Mouse (Mus musculus) large intestine, adult 2 months (tissue): ENCODE data around the gene Ddx23. TPM values are rescaled to one million over a fixed set of nuclear protein-coding genes. Genes with fewer than 3 reads are reported as not detected.

Experiments
- DNase-seq: peaks from one replicate; pipeline ENCODE4 v3.0.0-alpha.2; 2012; ENCODE audit warnings: low read depth, low spot score
- WGBS: fragments of 180-500 bp; shearing (Covaris S2); methylation state at CpG from one replicate; pipeline ENCODE4 v1.1.7; 2018; 5-methylcytosine and 5-hydroxymethylcytosine counted together
- polyA plus RNA-seq: library from polyadenylated mRNA; depleted of rRNA; stranded (reverse); fragments of >200 nt; gene quantifications from 2 replicates; pipeline ENCODE4 v1.2.3, GENCODE M21; 2012

The Ddx23 gene
- polyA plus RNA-seq, 1 experiment = 25.0 TPM

GRCm38 (mm10) chr15:98635291-98635841 is 27.3 kb downstream of the Ddx23 start:
- no peak for DNase-seq
- WGBS = 30% methylated on average over 21 of the region's 21 CpGs

- WGBS = under 1% methylated on average over 65 of the region's 65 CpGs
- no peak for DNase-seq
Observed at GRCm38 (mm10) chr15:98634541-98635081, 28.1 kb downstream of the Ddx23 start.

DNA sequence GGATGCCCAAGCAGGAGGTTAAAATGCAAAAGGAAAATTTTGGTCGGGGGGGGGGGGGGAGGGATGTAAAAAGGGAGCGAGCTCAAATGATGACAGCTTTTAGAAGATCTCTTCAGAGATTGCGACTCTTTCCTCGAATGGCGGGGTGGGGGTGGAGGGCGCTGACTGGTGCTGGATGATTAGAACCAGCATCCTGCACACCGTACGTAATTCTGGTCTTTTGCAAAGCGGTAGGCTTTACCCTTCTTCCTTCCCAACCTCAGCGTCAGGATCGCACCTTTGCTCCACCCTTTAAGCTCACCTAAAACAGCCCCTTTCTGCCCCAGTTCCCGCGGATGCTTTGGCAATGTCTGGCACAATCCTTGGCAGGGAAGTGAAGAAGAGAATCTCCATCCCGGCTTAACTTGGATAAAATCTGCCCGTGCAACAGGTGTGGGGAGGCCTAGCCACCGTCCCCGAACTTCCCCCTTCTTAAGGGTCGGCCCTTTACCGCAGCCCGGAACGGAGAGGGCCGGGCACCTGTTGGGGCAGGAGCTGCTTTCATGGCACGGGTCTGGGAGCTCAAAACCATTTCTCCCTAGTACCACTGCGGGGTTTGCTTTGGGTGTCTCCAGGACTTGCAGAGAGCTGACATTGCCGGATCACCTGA is 28.7 kb downstream of the Ddx23 start:
- DNase-seq = no peak
- 3% methylated on average over 25 of the region's 25 CpGs for WGBS

DNA sequence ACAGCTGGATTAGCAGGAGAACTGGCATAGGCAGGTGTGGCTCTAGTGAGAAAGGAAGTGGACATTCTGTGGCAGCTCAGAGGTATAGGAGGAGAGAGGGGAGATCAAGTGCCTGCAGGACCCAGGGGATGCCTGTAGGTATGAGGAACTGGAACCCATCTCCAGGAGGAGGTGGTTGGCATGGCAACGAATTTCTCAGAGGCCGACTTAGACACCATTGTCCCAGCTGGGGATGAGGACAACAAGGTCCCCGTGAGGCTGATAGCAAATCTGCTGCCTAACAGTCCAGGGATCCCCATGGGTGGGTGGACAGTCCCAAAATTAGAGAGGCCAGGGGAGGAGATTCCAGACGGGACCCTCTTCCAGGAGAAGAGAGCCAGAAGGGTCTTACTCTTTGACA is 29.8 kb downstream of the Ddx23 start:
- WGBS = 11% methylated on average over 4 of the region's 4 CpGs

GRCm38 (mm10) chr15:98632107-98632744 is 30.5 kb downstream of the Ddx23 start:
- WGBS = under 1% methylated on average over 25 of the region's 25 CpGs

More for the DNA sequence above, 29.8 kb downstream of the Ddx23 start:
- no peak for DNase-seq

GRCm38 (mm10) chr15:98631493-98631892 is 31.2 kb downstream of the Ddx23 start:
- WGBS = under 1% methylated on average over 18 of the region's 18 CpGs
- DNase-seq = no peak

More at GRCm38 (mm10) chr15:98632107-98632744, 30.5 kb downstream of the Ddx23 start:
- DNase-seq = no peak

GRCm38 (mm10) chr15:98630540-98630939 is 32.2 kb downstream of the Ddx23 start, which contains the start of gene Cacnb3:
Gene Cacnb3 (plus strand): TSS chr15:98630840.
- no peak for DNase-seq
- 63% methylated on average over 4 of the region's 4 CpGs for WGBS

GRCm38 (mm10) chr15:98629464-98629863 is 33.2 kb downstream of the Ddx23 start:
- 71% methylated on average over 6 of the region's 6 CpGs for WGBS

DNA sequence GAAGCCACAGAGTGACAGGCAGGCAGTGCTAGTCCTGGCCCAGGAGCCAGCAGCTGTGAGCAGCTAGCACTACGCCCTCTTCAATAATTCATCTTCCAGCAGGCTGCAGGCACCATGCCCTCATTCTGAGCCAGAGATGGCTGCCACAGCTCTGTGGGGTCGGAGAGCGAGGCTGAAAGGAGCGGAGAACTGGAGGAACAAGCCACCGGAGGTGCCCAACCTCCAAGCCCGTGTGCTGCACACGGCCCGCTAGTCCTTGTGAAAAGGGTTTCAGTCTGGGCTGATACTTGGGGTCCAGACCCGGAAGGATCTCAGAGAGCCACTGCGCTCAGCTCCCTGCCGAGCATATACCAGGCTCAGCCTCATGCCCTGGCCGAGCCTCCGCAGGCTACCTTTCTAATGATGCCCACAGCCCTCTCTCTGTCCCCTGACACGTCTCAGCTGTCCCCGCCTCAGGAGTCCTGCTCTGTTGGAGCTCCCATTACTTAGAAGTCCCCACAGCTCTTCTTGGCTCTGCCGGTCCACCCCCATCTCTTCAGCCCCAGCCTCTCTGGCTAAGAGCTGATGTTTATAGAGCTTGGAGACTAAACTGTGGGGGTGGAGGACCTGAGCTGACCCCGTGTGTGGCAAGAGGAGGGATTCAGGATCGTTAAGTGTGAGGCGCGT is 34.0 kb downstream of the Ddx23 start:
- WGBS = 48% methylated on average over 20 of the region's 20 CpGs
- DNase-seq = no peak

More at GRCm38 (mm10) chr15:98629464-98629863, 33.2 kb downstream of the Ddx23 start:
- no peak for DNase-seq

- DNase-seq = no peak
- 66% methylated on average over 7 of the region's 7 CpGs for WGBS
Observed at GRCm38 (mm10) chr15:98626487-98627212, 36.0 kb downstream of the Ddx23 start.

GRCm38 (mm10) chr15:98626078-98626477 is 36.6 kb downstream of the Ddx23 start:
- 7% methylated on average over 8 of the region's 8 CpGs for WGBS
- DNase-seq = no peak

DNA sequence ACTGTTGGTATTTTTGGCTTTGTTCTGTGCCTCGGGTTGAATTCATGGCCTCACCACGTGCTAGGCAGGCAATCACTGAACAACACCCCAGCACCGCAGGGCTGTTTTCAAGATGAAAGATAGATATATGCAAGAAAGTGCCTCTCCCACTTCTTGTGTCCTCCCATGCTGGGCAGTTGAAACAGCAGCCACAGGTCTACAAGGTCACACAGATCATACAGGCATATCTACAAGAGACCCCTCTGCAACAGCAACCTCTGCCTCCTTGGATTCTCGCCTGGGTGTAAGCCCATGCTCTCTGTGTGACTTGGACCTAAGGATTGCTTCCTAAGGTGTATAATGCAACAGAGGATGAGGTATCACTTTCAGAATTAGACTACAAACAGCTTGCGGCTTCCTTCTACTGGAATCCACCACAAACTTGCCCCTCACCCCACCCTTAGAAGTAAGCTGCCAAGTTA is 39.3 kb downstream of the Ddx23 start:
- no peak for DNase-seq
- 41% methylated on average over 5 of the region's 5 CpGs for WGBS

GRCm38 (mm10) chr15:98622721-98623120 is 40.0 kb downstream of the Ddx23 start:
- WGBS = 43% methylated on average over 6 of the region's 6 CpGs

DNA sequence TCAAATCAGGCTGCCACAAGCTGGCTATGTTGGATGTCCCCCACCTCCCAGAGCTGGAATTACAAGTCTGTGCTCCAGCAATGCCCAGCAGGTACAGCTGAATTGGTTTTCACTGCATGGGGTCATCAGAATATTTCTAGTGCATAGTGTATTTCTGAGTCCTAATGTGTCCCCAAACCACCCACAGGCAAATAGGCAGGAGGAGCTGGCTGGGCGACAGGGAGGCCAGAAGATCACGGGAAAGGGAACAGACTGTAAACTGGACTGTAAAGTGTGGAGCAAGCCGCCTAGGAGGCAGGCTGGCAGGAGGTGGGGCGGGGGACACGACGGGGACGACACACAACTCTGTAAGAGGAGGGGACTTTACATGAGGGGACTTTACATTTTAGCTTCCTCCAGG is 40.5 kb downstream of the Ddx23 start:
- no peak for DNase-seq
- 17% methylated on average over 7 of the region's 7 CpGs for WGBS

More at GRCm38 (mm10) chr15:98622721-98623120, 40.0 kb downstream of the Ddx23 start:
- DNase-seq = no peak

- no peak for DNase-seq
- WGBS = under 1% methylated on average over 12 of the region's 12 CpGs
Observed at GRCm38 (mm10) chr15:98617176-98617537, 45.5 kb downstream of the Ddx23 start.

DNA sequence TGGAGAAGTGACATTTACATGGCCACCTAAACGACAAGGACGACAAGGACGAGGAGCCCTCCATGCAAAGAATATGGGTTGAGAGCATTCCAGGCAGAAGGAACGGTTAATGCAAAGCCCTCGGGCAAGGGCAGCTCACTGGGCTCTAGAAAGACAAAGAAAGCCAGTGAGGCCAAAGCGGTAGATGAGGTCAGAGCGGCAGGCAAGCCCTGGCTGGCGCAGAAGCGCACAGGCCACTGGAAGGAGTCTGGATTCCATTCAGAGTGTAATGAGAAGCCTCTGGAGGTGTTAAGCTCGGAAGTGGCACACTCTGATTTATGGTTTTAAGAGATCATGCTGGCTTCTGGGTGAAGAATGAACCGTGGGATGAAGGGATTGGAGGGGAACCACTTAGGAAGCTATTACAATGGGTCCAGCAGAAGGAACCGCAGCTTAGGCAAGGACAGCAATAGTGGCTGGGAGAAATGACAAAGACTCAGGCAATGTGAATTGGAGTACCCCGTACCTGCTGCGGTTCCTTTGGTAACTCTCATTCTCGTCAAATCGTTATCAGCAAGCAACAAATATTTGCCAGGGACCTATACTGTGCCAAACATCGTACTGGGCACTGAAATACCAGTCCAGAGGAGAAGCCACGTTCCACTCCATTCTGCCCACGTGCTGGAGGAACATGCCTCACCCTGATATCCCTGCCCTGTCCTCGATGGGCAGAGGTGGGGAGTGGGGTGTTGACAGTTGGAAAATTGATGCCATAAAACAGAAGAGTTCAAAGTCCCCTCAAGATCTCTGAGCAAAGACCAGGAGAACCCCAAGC is 46.1 kb downstream of the Ddx23 start:
- 22% methylated on average over 20 of the region's 20 CpGs for WGBS
- DNase-seq = no peak

GRCm38 (mm10) chr15:98615751-98616150 is 46.9 kb downstream of the Ddx23 start:
- DNase-seq = no peak
- 40% methylated on average over 6 of the region's 6 CpGs for WGBS

DNA sequence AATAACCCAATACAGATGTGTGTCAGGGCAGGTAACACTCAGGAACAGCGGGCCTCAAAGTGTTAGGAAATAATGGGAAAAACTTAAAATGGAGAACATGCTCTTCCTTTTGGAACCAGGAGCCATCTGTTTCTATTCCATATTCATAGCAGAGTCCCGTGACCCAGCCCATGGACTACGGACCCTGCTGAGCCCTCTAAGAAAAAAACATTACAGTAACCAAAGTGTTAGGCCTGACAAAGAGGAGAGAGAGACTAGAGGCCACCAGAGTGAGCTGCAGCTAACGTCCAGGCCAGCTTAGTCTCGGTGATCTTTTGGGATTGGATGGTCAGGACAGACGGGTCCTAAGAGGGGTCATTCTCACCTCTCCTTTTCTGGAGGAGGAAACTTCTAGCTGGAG is 47.7 kb downstream of the Ddx23 start:
- 26% methylated on average over 6 of the region's 6 CpGs for WGBS
- no peak for DNase-seq

DNA sequence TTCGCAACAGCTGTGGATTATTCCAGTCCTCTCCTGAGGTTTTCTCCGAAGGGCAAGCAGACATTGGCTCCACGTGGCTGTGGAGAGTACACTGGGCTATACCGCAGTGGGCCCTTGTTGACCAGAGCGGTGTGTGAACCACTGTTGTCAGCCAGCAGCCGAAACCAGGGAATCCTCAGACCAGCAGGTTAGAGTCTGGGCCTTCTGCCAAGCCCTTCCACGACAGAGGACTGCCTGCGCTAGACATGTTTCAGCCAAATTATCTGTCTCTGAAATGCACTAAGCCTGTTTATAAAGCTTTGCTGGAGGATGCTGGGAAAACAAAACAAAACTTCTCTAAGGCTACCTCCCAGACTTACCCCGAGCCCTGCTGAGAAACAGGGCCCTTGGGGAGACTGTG is 48.1 kb downstream of the Ddx23 start:
- DNase-seq = no peak
- WGBS = 18% methylated on average over 9 of the region's 9 CpGs
